ENCODE assay signal across 15 mouse cellular contexts in genomic region chr1:51616091-51616490, GRCm38 (mm10).
"Had no signal": no experiment of that assay in that cellular context is flagged by ENCODE, and none has a peak within 500 bp of the region (broad histone marks: within the 10 kb centered on the region; RNA-seq: fewer than 3 reads in every experiment).

No protein-coding gene starts in this region.

- DNase-seq: gastrocnemius, postnatal 25 days; liver, embryonic 13.5 days had no signal

- H3K36me3 ChIP-seq: heart, embryonic 10.5 days; heart, embryonic 12.5 days; hindbrain, embryonic 10.5 days; hindbrain, embryonic 12.5 days; limb, embryonic 10.5 days; limb, embryonic 12.5 days; liver, embryonic 13.5 days; liver, embryonic 15.5 days had no signal

- H3K9ac ChIP-seq: heart, embryonic 12.5 days; hindbrain, embryonic 12.5 days; hindbrain, embryonic 14.5 days; limb, embryonic 12.5 days; liver, embryonic 13.5 days; liver, embryonic 15.5 days; liver, postnatal 0 days had no signal

- H3K4me2 ChIP-seq: heart, embryonic 12.5 days; hindbrain, embryonic 12.5 days; hindbrain, embryonic 14.5 days; limb, embryonic 12.5 days; liver, embryonic 11.5 days; liver, embryonic 13.5 days; liver, embryonic 15.5 days had no signal

- H3K27ac ChIP-seq: heart, embryonic 10.5 days; hindbrain, embryonic 12.5 days; layer of hippocampus, adult 2 months; left cerebral cortex, adult 2 months; limb, embryonic 10.5 days; limb, embryonic 12.5 days; liver, embryonic 13.5 days; liver, embryonic 15.5 days had no signal

- ATAC-seq: intestine, postnatal 0 days; liver, postnatal 0 days had no signal

- H3K9me3 ChIP-seq: heart, embryonic 10.5 days; heart, embryonic 12.5 days; hindbrain, embryonic 10.5 days; hindbrain, embryonic 12.5 days; limb, embryonic 10.5 days; limb, embryonic 12.5 days; liver, embryonic 13.5 days; liver, embryonic 15.5 days had no signal

- H3K4me3 ChIP-seq: heart, embryonic 10.5 days; heart, embryonic 12.5 days; hindbrain, embryonic 10.5 days; hindbrain, embryonic 12.5 days; layer of hippocampus, adult 2 months; left cerebral cortex, adult 2 months; limb, embryonic 10.5 days; limb, embryonic 12.5 days; liver, embryonic 13.5 days; liver, embryonic 15.5 days had no signal

- H3K4me1 ChIP-seq: heart, embryonic 10.5 days; heart, embryonic 12.5 days; liver, embryonic 13.5 days; liver, embryonic 15.5 days had no signal

- H3K27me3 ChIP-seq: heart, embryonic 12.5 days; hindbrain, embryonic 12.5 days; limb, embryonic 12.5 days; liver, embryonic 13.5 days; liver, embryonic 15.5 days had no signal
